Mouse (Mus musculus) heart, embryonic 13.5 days (tissue): ENCODE measurements at regions not wholly inside any gene's neighbourhood (a gene's known extent, or its start where the extent isn't known, plus 50 kb on each side); places are given as distances from the start of the nearest gene placed in this dataset.

Experiments used
- ATAC-seq: fragments of 200-750 bp; cut with Nextera tagmentation; 2 replicates; pipeline ENCODE4 v1.8.0; 2017; ENCODE audit warnings: moderate TSS enrichment; ENCODE audit not compliant: insufficient number of reproducible peaks, low FRiP score, low TSS enrichment; ENCODE audit errors: extremely low read depth
- H3K27ac ChIP-seq: fragments of 300-500 bp; sonication (generic); replicated peaks from 2 replicates; pipeline ENCODE4 v1.5.1; 2015; ENCODE audit warnings: moderate library complexity, mild to moderate bottlenecking, inconsistent platforms
- H3K27me3 ChIP-seq: fragments of 300-500 bp; sonication (generic); replicated peaks from 2 replicates; pipeline ENCODE4 v1.6.1; 2015; ENCODE audit warnings: mild to moderate bottlenecking, inconsistent platforms
- H3K36me3 ChIP-seq: fragments of 300-500 bp; sonication (generic); 2 replicates; pipeline ENCODE4 v1.6.1; 2015; ENCODE audit warnings: mild to moderate bottlenecking, inconsistent platforms
- H3K4me1 ChIP-seq: fragments of 300-500 bp; sonication (generic); 2 replicates; pipeline ENCODE4 v1.6.1; 2015; ENCODE audit warnings: inconsistent platforms
- H3K4me2 ChIP-seq: fragments of 300-500 bp; sonication (generic); 2 replicates; pipeline ENCODE4 v1.6.1; 2015; ENCODE audit warnings: inconsistent platforms, mild to moderate bottlenecking, moderate library complexity
- H3K4me3 ChIP-seq: fragments of 300-500 bp; sonication (generic); 2 replicates; pipeline ENCODE4 v1.5.1; 2015; ENCODE audit warnings: moderate library complexity, mild to moderate bottlenecking, inconsistent platforms
- H3K9ac ChIP-seq: fragments of 300-500 bp; sonication (generic); 2 replicates; pipeline ENCODE4 v1.6.1; 2015; ENCODE audit warnings: inconsistent platforms, mild to moderate bottlenecking, moderate library complexity
- H3K9me3 ChIP-seq: fragments of 300-500 bp; sonication (generic); 2 replicates; pipeline ENCODE4 v1.6.1; 2016; ENCODE audit warnings: inconsistent platforms
- WGBS: fragments of 180-500 bp; shearing (Covaris S2); methylation state at CpG from one replicate; pipeline ENCODE4 v1.1.7; 2015; ENCODE audit warnings: mixed read lengths; 5-methylcytosine and 5-hydroxymethylcytosine counted together

DNA sequence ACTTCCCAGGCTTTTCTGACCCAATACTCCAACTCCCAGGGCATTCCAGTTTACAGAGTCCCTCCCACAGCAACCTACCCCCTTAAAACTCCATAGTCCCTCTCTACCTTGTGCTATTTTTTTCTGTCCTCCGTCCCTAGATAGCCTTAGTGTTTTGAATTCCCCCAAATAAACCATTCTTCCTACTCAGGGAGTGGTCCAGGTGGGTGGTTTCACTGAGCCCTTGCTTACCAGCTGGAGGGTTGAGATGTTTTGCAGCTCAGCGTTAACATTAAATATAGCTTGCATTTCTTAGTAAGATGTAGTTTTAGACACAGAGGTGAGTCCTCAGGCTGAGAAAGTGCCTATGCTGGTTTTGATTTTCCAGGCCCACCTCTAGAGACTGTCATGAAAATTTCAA is 313.0 kb downstream of the Bmper start:
- WGBS = 75% methylated on average over 2 of the region's 2 CpGs
- no peak overlapping the region for H3K4me3 ChIP-seq

DNA sequence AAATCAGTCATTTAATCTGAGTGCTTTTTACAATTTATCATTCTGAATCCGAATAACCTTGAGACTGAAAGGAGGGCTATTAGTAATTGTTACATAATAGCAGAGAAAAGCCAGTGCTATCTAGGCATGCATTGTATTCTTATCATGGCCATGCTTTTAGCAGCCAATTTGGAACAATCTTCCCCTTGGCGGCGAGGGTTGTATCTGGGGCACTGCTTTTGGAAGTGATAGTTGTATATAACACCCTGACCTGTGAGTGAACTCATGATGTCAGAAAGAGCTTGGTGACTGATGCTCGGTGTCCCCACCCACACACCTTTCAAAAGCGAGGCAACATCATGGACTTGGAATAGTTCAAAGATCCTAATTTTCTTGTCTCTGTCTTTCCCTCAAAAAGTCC is 315.2 kb downstream of the Bmper start:
- no peak for ATAC-seq

More for the DNA sequence above, 313.0 kb downstream of the Bmper start:
- no peaks in the 10 kb centered on the region for H3K36me3 ChIP-seq
- H3K4me2 ChIP-seq = no peak overlapping the region
- peaks cover 33% of the 10 kb centered on the region for H3K4me1 ChIP-seq
- no peak overlapping the region for H3K9ac ChIP-seq
- ATAC-seq = no peak
- H3K9me3 ChIP-seq = no peaks in the 10 kb centered on the region
- H3K27ac ChIP-seq = no peak overlapping the region
- H3K27me3 ChIP-seq = no peaks in the 10 kb centered on the region

GRCm38 (mm10) chr9:23551692-23552091 is 328.8 kb downstream of the Bmper start:
- Histone ChIP-seq H3K9me3 (no peaks in the 10 kb centered on the region), H3K36me3 (no peaks in the 10 kb centered on the region), H3K4me1 (no peaks in the 10 kb centered on the region), H3K27me3 (no peaks in the 10 kb centered on the region), H3K4me2 (no peak overlapping the region), H3K9ac (no peak overlapping the region), H3K27ac (no peak overlapping the region), H3K4me3 (no peak overlapping the region)
- WGBS = 81% methylated on average over 2 of the region's 2 CpGs
- ATAC-seq = no peak

More for the DNA sequence above, 315.2 kb downstream of the Bmper start:
- peaks cover 33% of the 10 kb centered on the region for H3K4me1 ChIP-seq
- H3K9me3 ChIP-seq = no peaks in the 10 kb centered on the region
- WGBS = 13% methylated on average over 5 of the region's 5 CpGs
- no peaks in the 10 kb centered on the region for H3K36me3 ChIP-seq
- H3K4me3 ChIP-seq = no peak overlapping the region
- H3K27me3 ChIP-seq = no peaks in the 10 kb centered on the region
- H3K4me2 ChIP-seq = 0 out of 2 replicates have a peak overlapping the region, but pooled peaks have one; percentile 1
- no peak overlapping the region for H3K9ac ChIP-seq
- H3K27ac ChIP-seq = peak overlapping the region; percentile 37

- H3K27me3 ChIP-seq = no peaks in the 10 kb centered on the region
- no peak overlapping the region for H3K9ac ChIP-seq
- H3K27ac ChIP-seq = no peak overlapping the region
- H3K4me3 ChIP-seq = no peak overlapping the region
- 55% methylated on average over 1 of the region's 1 CpGs for WGBS
- no peak for ATAC-seq
- H3K4me1 ChIP-seq = no peaks in the 10 kb centered on the region
- H3K4me2 ChIP-seq = no peak overlapping the region
- no peaks in the 10 kb centered on the region for H3K36me3 ChIP-seq
- H3K9me3 ChIP-seq = no peaks in the 10 kb centered on the region
These were observed 330.9 kb downstream of the Bmper start for GRCm38 (mm10) chr9:23553766-23554165.

- Histone ChIP-seq H3K4me1 (no peaks in the 10 kb centered on the region), H3K27me3 (no peaks in the 10 kb centered on the region), H3K9me3 (no peaks in the 10 kb centered on the region), H3K4me3 (no peak overlapping the region), H3K4me2 (no peak overlapping the region), H3K27ac (no peak overlapping the region), H3K36me3 (no peaks in the 10 kb centered on the region), H3K9ac (no peak overlapping the region)
- WGBS = 88% methylated on average over 3 of the region's 3 CpGs
- no peak for ATAC-seq
These were observed 334.7 kb downstream of the Bmper start for GRCm38 (mm10) chr9:23557601-23558000.

GRCm38 (mm10) chr9:23561924-23562323 is 339.0 kb downstream of the Bmper start:
- Histone ChIP-seq H3K9ac (no peak overlapping the region), H3K4me3 (no peak overlapping the region), H3K9me3 (no peaks in the 10 kb centered on the region), H3K27ac (no peak overlapping the region), H3K36me3 (no peaks in the 10 kb centered on the region), H3K27me3 (no peaks in the 10 kb centered on the region), H3K4me2 (no peak overlapping the region), H3K4me1 (no peaks in the 10 kb centered on the region)
- WGBS = 74% methylated on average over 3 of the region's 3 CpGs
- ATAC-seq = no peak

DNA sequence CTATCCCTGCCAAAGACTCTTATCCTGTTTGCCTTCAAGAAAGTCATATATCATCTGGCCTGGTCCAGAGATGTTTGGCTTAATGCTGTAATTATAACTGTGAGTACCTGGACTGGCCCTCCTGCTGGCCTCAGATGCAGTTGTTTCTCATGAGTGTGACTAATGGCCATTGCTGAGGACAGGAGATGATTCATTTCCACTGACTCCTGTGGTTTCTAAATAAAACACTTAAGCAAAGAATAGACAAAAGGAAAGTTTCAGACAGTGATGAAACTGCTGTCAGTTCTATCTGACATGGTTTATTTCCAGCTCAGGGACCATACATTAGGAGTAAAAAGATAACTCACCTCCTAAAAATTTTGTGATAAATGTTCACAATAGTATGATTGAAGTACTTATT is 344.2 kb downstream of the Bmper start:
- Histone ChIP-seq H3K36me3 (no peaks in the 10 kb centered on the region), H3K27me3 (no peaks in the 10 kb centered on the region), H3K9me3 (no peaks in the 10 kb centered on the region), H3K27ac (no peak overlapping the region), H3K9ac (no peak overlapping the region), H3K4me1 (no peaks in the 10 kb centered on the region), H3K4me2 (no peak overlapping the region), H3K4me3 (no peak overlapping the region)
- ATAC-seq = no peak

DNA sequence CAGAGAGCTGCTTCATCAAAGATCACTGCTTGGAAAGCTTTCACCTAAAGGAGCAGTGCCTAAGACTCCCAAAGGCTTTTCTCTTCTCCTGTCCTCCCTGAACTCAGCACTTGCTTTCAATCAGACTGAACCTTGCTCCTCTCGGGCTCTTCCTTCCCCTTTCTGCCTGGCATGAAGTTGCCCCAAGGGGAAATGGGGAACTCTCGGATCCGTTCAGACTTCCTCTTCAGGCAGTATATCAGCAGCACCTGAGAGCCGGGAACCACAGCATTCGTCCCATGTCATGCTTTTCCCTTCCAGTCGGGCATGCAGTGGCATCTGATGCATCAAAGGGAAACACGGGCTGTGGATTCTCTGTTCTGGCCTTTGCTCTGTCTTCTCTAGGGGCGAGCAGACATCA is 347.3 kb downstream of the Bmper start:
- Histone ChIP-seq H3K4me2 (no peak overlapping the region), H3K4me1 (no peaks in the 10 kb centered on the region), H3K36me3 (no peaks in the 10 kb centered on the region), H3K9me3 (no peaks in the 10 kb centered on the region), H3K4me3 (no peak overlapping the region), H3K27me3 (no peaks in the 10 kb centered on the region), H3K9ac (no peak overlapping the region), H3K27ac (no peak overlapping the region)
- ATAC-seq = no peak
- 60% methylated on average over 8 of the region's 8 CpGs for WGBS

GRCm38 (mm10) chr9:23576314-23576713 is 353.4 kb downstream of the Bmper start:
- Histone ChIP-seq H3K27ac (no peak overlapping the region), H3K9ac (no peak overlapping the region), H3K4me2 (no peak overlapping the region), H3K9me3 (no peaks in the 10 kb centered on the region), H3K36me3 (no peaks in the 10 kb centered on the region), H3K4me1 (peaks cover 20% of the 10 kb centered on the region), H3K27me3 (no peaks in the 10 kb centered on the region), H3K4me3 (no peak overlapping the region)
- no peak for ATAC-seq
- 67% methylated on average over 2 of the region's 2 CpGs for whole genome bisulfite sequencing

- Histone ChIP-seq H3K4me3 (no peak overlapping the region), H3K27ac (0 out of 2 replicates have a peak overlapping the region, but pooled peaks have one; percentile 16), H3K36me3 (no peaks in the 10 kb centered on the region), H3K27me3 (no peaks in the 10 kb centered on the region), H3K9me3 (no peaks in the 10 kb centered on the region), H3K4me1 (peaks cover 24% of the 10 kb centered on the region), H3K4me2 (no peak overlapping the region), H3K9ac (no peak overlapping the region)
- ATAC-seq = no peak
- 61% methylated on average over 6 of the region's 6 CpGs for WGBS
These were observed 357.3 kb downstream of the Bmper start for GRCm38 (mm10) chr9:23580155-23580554.

GRCm38 (mm10) chr9:23581039-23581606 is 358.2 kb downstream of the Bmper start:
- WGBS = 13% methylated on average over 6 of the region's 6 CpGs
- no peak for ATAC-seq
- Histone ChIP-seq H3K4me1 (peaks cover 24% of the 10 kb centered on the region), H3K27ac (peak overlapping the region; percentile 16; the same call in 1 of the 2 replicates), H3K36me3 (no peaks in the 10 kb centered on the region), H3K4me3 (no peak overlapping the region), H3K27me3 (no peaks in the 10 kb centered on the region), H3K9me3 (no peaks in the 10 kb centered on the region), H3K9ac (no peak overlapping the region), H3K4me2 (peak overlapping the region; percentile 8; the same call in 1 of the 2 replicates)

DNA sequence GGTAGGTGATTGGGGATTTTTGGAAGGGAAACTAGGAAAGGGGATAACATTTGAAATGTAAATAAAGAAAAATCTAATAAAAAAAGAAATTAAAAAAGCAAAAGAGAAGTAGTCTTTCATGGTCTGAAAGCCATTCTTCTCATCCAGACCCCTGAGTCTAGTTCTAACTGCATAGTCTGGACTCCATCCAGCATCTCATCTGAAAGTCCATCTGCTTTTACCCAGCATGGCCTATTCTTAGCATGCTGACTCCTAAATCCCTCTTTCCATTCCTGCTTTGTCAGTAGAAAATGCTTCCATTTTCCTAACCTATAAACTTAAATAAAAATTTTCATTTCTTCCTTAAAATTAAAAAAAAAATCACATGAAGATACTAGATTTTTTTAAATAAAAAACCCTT is 361.7 kb downstream of the Bmper start:
- Histone ChIP-seq H3K27ac (no peak overlapping the region), H3K4me3 (no peak overlapping the region)
- ATAC-seq = no peak

More for the DNA sequence above, 361.7 kb downstream of the Bmper start:
- Histone ChIP-seq H3K9ac (no peak overlapping the region), H3K4me2 (no peak overlapping the region), H3K36me3 (no peaks in the 10 kb centered on the region), H3K9me3 (no peaks in the 10 kb centered on the region), H3K4me1 (peaks cover 17% of the 10 kb centered on the region), H3K27me3 (no peaks in the 10 kb centered on the region)
